Mouse (Mus musculus) hindbrain, postnatal 0 days (tissue): Measurements from ENCODE around the gene Rnf217. TPM values are rescaled to one million over a fixed set of nuclear protein-coding genes. Genes with fewer than 3 reads are reported as not detected.

Experiments used
- ATAC-seq: fragments of 200-750 bp; cut with Nextera tagmentation; 2 replicates; pipeline ENCODE4 v1.8.0; 2017; ENCODE audit warnings: mild to moderate bottlenecking, moderate TSS enrichment, moderate library complexity
- DNase-seq: peaks from one replicate; pipeline ENCODE4 v3.0.0-alpha.2; 2015; ENCODE audit warnings: low spot score
- H3K27ac ChIP-seq: fragments of 300-500 bp; sonication (generic); 2 replicates; pipeline ENCODE4 v1.5.1; 2014; ENCODE audit warnings: mild to moderate bottlenecking
- H3K27me3 ChIP-seq: fragments of 300-500 bp; sonication (generic); 2 replicates; pipeline ENCODE4 v1.6.1; 2014; ENCODE audit warnings: low read length, mixed read lengths; ENCODE audit not compliant: insufficient read depth
- H3K36me3 ChIP-seq: fragments of 300-500 bp; sonication (generic); 2 replicates; pipeline ENCODE4 v1.6.1; 2014; ENCODE audit warnings: low read length, mixed read lengths; ENCODE audit not compliant: insufficient read depth
- H3K4me1 ChIP-seq: fragments of 300-500 bp; sonication (generic); 2 replicates; pipeline ENCODE4 v1.6.1; 2014; ENCODE audit warnings: antibody characterized with exemption, low read length, mixed read lengths; ENCODE audit not compliant: insufficient read depth
- H3K4me2 ChIP-seq: fragments of 300-500 bp; sonication (generic); 2 replicates; pipeline ENCODE4 v1.6.1; 2014; ENCODE audit warnings: low read depth, mild to moderate bottlenecking, low read length, moderate library complexity, mixed read lengths
- H3K4me3 ChIP-seq: fragments of 300-500 bp; sonication (generic); 2 replicates; pipeline ENCODE4 v1.5.1; 2014; ENCODE audit warnings: low read length
- H3K9ac ChIP-seq: fragments of 300-500 bp; sonication (generic); replicated peaks from 2 replicates; pipeline ENCODE4 v1.6.1; 2014; ENCODE audit warnings: mild to moderate bottlenecking, low read length, moderate library complexity, mixed read lengths
- H3K9me3 ChIP-seq: fragments of 300-500 bp; sonication (generic); 2 replicates; pipeline ENCODE4 v1.6.1; 2016; ENCODE audit warnings: low read length, mixed read lengths
- CTCF ChIP-seq: IDR thresholded peaks from 2 replicates; pipeline ENCODE4 v1.5.1; 2016; ENCODE audit warnings: antibody characterized with exemption, control low read depth, low read depth
- whole genome bisulfite sequencing: fragments of 180-500 bp; shearing (Covaris S2); extraction: QIAGEN DNeasy Blood & Tissue Kit; methylation state at CpG from one replicate; pipeline ENCODE4 v1.1.7; 2014; 5-methylcytosine and 5-hydroxymethylcytosine counted together
- polyA plus RNA-seq: library from polyadenylated mRNA; unstranded; fragments of >200 nt; fragmentation: Nextera tagmentation; extraction: Ambion mirVana; gene quantifications from 2 replicates; pipeline ENCODE4 v1.2.1, GENCODE M21; 2015
- total RNA-seq: library from RNA; depleted of rRNA; stranded (reverse); fragments of >200 nt; gene quantifications from 2 replicates; pipeline ENCODE4 v1.2.3, GENCODE M21; 2014

Rnf217 gene
- total and polyA plus RNA-seq, 2 experiments from 2014 or later = 1.8 to 10.5 TPM

GRCm38 (mm10) chr10:31555433-31555960, 53.5 kb downstream of the Rnf217 start:
- no peaks in the 10 kb centered on the region for H3K36me3 ChIP-seq
- DNase-seq (no peak), ATAC-seq (no peak)
- no peak for TF ChIP-seq CTCF
- no peak overlapping the region for H3K4me2 ChIP-seq
- no peaks in the 10 kb centered on the region for H3K4me1 ChIP-seq
- H3K9ac ChIP-seq = no peak overlapping the region
- no peak overlapping the region for H3K27ac ChIP-seq
- H3K27me3 ChIP-seq = no peaks in the 10 kb centered on the region
- WGBS = 91% methylated on average over 6 of the region's 6 CpGs
- no peaks in the 10 kb centered on the region for H3K9me3 ChIP-seq
- H3K4me3 ChIP-seq = no peak overlapping the region

GRCm38 (mm10) chr10:31553302-31553701, 55.7 kb downstream of the Rnf217 start:
- Histone ChIP-seq H3K36me3 (no peaks in the 10 kb centered on the region), H3K4me2 (no peak overlapping the region), H3K27ac (no peak overlapping the region), H3K9ac (no peak overlapping the region), H3K27me3 (no peaks in the 10 kb centered on the region), H3K4me1 (no peaks in the 10 kb centered on the region), H3K4me3 (no peak overlapping the region), H3K9me3 (no peaks in the 10 kb centered on the region)
- 91% methylated on average over 4 of the region's 4 CpGs for WGBS
- ATAC-seq (no peak), DNase-seq (peak; percentile 28)
- TF ChIP-seq CTCF = no peak

- ATAC-seq (no peak), DNase-seq (no peak)
- no peak overlapping the region for H3K9ac ChIP-seq
- 0 out of 2 replicates have a peak overlapping the region, but pooled peaks have one; percentile 15 for H3K27ac ChIP-seq
- H3K4me1 ChIP-seq = no peaks in the 10 kb centered on the region
- H3K4me2 ChIP-seq = no peak overlapping the region
- no peaks in the 10 kb centered on the region for H3K27me3 ChIP-seq
- 89% methylated on average over 7 of the region's 7 CpGs for WGBS
- no peak for TF ChIP-seq CTCF
- no peaks in the 10 kb centered on the region for H3K36me3 ChIP-seq
- H3K4me3 ChIP-seq = no peak overlapping the region
- H3K9me3 ChIP-seq = no peaks in the 10 kb centered on the region
Observed at GRCm38 (mm10) chr10:31551850-31552249, 57.1 kb downstream of the Rnf217 start.

GRCm38 (mm10) chr10:31551362-31551761, 57.6 kb downstream of the Rnf217 start:
- peak; percentile 40 for DNase-seq
- 42% methylated on average over 1 of the region's 1 CpGs for WGBS
- Histone ChIP-seq H3K27ac (0 out of 2 replicates have a peak overlapping the region, but pooled peaks have one; percentile 15), H3K27me3 (no peaks in the 10 kb centered on the region), H3K4me1 (no peaks in the 10 kb centered on the region), H3K9ac (no peak overlapping the region), H3K4me2 (no peak overlapping the region), H3K36me3 (no peaks in the 10 kb centered on the region), H3K9me3 (no peaks in the 10 kb centered on the region), H3K4me3 (no peak overlapping the region)
- peak; percentile 67 for ATAC-seq
- no peak for TF ChIP-seq CTCF

- TF ChIP-seq CTCF = no peak
- H3K4me3 ChIP-seq = no peak overlapping the region
- no peaks in the 10 kb centered on the region for H3K4me1 ChIP-seq
- no peak overlapping the region for H3K27ac ChIP-seq
- WGBS = 73% methylated on average over 2 of the region's 2 CpGs
- DNase-seq = no peak
- no peak overlapping the region for H3K9ac ChIP-seq
- H3K4me2 ChIP-seq = no peak overlapping the region
- ATAC-seq = no peak
- no peaks in the 10 kb centered on the region for H3K9me3 ChIP-seq
- H3K27me3 ChIP-seq = no peaks in the 10 kb centered on the region
- H3K36me3 ChIP-seq = no peaks in the 10 kb centered on the region
Observed at GRCm38 (mm10) chr10:31547156-31547555, 61.8 kb downstream of the Rnf217 start.

- DNase-seq = no peak
- Histone ChIP-seq H3K4me1 (no peaks in the 10 kb centered on the region), H3K4me3 (no peak overlapping the region), H3K27ac (no peak overlapping the region), H3K9ac (no peak overlapping the region), H3K27me3 (no peaks in the 10 kb centered on the region), H3K9me3 (no peaks in the 10 kb centered on the region), H3K36me3 (no peaks in the 10 kb centered on the region), H3K4me2 (no peak overlapping the region)
- 78% methylated on average over 6 of the region's 6 CpGs for WGBS
- no peak for TF ChIP-seq CTCF
- no peak for ATAC-seq
Observed at GRCm38 (mm10) chr10:31544149-31544942, 64.6 kb downstream of the Rnf217 start.

DNA sequence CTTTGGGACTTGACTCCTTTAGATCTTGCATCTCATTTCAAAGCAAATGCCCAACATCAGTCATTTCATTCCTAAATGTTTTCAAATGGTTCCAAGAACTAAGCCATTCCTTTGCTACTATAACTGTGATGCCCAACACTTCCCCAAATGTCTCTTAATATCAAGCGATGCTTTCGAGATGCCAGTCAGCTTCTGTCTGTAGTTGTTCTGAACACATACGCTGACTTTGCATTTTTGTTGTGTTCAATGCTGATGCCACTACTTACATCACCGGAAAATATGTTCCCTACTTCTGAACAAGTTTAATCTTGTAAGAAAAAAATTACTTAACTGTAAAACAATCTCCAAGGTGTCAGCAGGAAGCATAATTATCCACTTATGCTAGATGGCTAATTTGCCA, 68.5 kb downstream of the Rnf217 start:
- Histone ChIP-seq H3K9me3 (no peaks in the 10 kb centered on the region), H3K27me3 (no peaks in the 10 kb centered on the region), H3K9ac (no peak overlapping the region), H3K4me2 (no peak overlapping the region), H3K36me3 (no peaks in the 10 kb centered on the region), H3K27ac (no peak overlapping the region), H3K4me1 (no peaks in the 10 kb centered on the region), H3K4me3 (no peak overlapping the region)
- ATAC-seq = no peak
- TF ChIP-seq CTCF = no peak
- 74% methylated on average over 4 of the region's 4 CpGs for WGBS
- DNase-seq = no peak
